Mouse (Mus musculus): ENCODE results near the gene Ndufs6. TPM values are rescaled to one million over a fixed set of nuclear protein-coding genes. Genes with fewer than 3 reads are reported as not detected.

Ndufs6 gene
- polyA plus RNA-seq, 1 experiment from 2014 or later: 369 TPM

DNA sequence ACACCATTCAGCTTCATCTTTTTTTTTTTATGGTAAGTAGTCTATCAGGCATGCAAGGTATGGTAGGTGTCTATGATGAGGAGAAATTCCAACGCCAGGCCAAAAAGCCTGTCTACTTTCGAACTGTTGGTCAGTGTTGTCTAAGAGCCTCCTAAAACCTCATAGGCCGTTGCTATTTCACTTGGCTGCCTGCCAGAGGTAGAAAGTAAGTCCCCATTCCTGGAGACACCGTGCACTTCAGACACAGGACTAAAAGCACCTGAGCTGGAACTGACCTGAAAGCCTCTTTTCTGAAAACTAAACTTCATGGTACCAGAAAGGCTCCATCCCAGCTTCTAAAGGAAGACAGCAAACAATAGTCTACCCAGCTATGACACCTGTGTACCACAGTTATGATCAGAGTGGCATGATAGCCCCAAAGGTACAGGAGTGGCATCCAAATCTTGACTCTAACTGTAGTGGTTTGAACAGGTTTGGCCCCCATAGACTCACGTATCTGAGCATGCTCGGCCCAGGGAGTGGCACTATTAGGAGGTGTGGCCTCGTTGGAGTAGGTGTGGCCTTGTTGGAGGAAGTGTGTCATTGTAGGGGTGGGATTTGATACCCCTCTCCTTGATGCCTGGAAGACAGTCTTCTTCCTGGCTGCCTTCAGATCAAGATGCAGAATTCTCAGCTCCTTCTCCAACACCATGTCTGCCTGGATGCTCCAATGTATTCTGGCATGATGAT, 19.7 kb upstream of the Ndufs6 start:
- Histone ChIP-seq H3K27me3 (ENCODE audit: control insufficient read depth, insufficient read depth, low read length) (no peaks in the 10 kb centered on the region), H3K27ac (replicated peaks; ENCODE audit: low read depth, low read length) (no peak overlapping the region), H3K36me3 (ENCODE audit: control insufficient read depth, insufficient read depth, low read length) (no peaks in the 10 kb centered on the region), H3K4me1 (ENCODE audit: control insufficient read depth, insufficient read depth, low read length) (0 out of 2 replicates have a peak, but pooled peaks cover 3% of the 10 kb centered on the region), H3K4me3 (ENCODE audit: low read depth, low read length) (no peak overlapping the region), H3K4me2 (ENCODE audit: low read depth, severe bottlenecking) (no peak overlapping the region), H3K9me3 (ENCODE audit: control insufficient read depth, low read length) (no peaks in the 10 kb centered on the region), H3K9ac (ENCODE audit: low read length) (no peak overlapping the region)
- no peak for DNase-seq (ENCODE audit: low spot score)
- no peak for ATAC-seq (ENCODE audit: insufficient number of reproducible peaks, low FRiP score, low TSS enrichment, low read depth)
- 86% methylated on average over 7 of the region's 7 CpGs for WGBS

DNA sequence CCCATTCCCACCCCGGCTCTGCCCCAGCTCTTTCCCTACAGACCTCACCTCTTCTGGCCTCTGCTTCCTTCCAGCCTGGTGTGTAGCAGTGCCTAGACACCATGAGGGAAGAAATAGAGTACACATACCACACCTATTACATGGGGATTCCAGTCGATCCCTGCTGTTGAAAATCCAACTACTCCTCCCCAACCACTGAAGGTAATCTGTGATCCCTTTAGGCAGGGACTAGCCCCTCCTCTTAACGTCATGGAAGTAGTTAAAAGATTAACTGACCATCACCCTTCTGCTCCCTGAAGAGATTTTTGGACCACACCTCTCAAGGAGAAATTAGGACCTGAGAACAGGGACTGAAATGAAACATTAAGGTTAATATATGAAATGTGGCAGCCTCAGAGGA, 18.8 kb upstream of the Ndufs6 start:
- Histone ChIP-seq H3K9ac (ENCODE audit: low read length) (no peak overlapping the region), H3K9me3 (ENCODE audit: control insufficient read depth, low read length) (no peaks in the 10 kb centered on the region), H3K4me3 (ENCODE audit: low read depth, low read length) (no peak overlapping the region), H3K27me3 (ENCODE audit: control insufficient read depth, insufficient read depth, low read length) (no peaks in the 10 kb centered on the region), H3K27ac (replicated peaks; ENCODE audit: low read depth, low read length) (no peak overlapping the region), H3K4me1 (ENCODE audit: control insufficient read depth, insufficient read depth, low read length) (0 out of 2 replicates have a peak, but pooled peaks cover 3% of the 10 kb centered on the region), H3K4me2 (ENCODE audit: low read depth, severe bottlenecking) (no peak overlapping the region), H3K36me3 (ENCODE audit: control insufficient read depth, insufficient read depth, low read length) (no peaks in the 10 kb centered on the region)
- ATAC-seq (ENCODE audit: insufficient number of reproducible peaks, low FRiP score, low TSS enrichment, low read depth) (no peak), DNase-seq (ENCODE audit: low spot score) (no peak)
- WGBS: 76% methylated on average over 3 of the region's 3 CpGs

DNA sequence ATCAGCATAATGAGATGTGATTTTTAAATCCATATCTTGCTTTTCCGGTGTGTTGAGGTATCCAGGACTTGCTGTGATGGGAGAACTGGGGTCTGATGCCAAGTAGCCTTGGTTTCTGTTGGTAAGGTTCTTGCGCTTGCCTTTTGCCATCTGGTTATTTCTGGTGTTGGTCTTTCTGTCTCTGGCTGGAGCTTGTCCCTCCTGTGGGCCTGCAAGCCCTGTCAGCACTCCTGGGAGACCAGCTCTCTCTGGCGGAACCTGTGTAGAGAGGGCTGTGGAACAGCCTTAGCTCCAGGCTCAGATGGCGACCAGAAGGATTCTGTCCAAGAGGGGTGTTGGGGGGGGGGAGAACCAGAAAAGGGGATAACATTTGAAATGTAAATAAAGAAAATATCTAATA, 18.4 kb upstream of the Ndufs6 start:
- H3K4me2 ChIP-seq (ENCODE audit: low read depth, severe bottlenecking): no peak overlapping the region
- no peaks in the 10 kb centered on the region for H3K36me3 ChIP-seq (ENCODE audit: control insufficient read depth, insufficient read depth, low read length)
- H3K27ac ChIP-seq (replicated peaks; ENCODE audit: low read depth, low read length): no peak overlapping the region
- H3K27me3 ChIP-seq (ENCODE audit: control insufficient read depth, insufficient read depth, low read length): no peaks in the 10 kb centered on the region
- H3K9me3 ChIP-seq (ENCODE audit: control insufficient read depth, low read length): no peaks in the 10 kb centered on the region
- no peak overlapping the region for H3K4me3 ChIP-seq (ENCODE audit: low read depth, low read length)
- ATAC-seq (ENCODE audit: insufficient number of reproducible peaks, low FRiP score, low TSS enrichment, low read depth) (no peak), DNase-seq (ENCODE audit: low spot score) (no peak)
- H3K9ac ChIP-seq (ENCODE audit: low read length): no peak overlapping the region
- WGBS: 91% methylated on average over 4 of the region's 4 CpGs
- H3K4me1 ChIP-seq (ENCODE audit: control insufficient read depth, insufficient read depth, low read length): 0 out of 2 replicates have a peak, but pooled peaks cover 3% of the 10 kb centered on the region

DNA sequence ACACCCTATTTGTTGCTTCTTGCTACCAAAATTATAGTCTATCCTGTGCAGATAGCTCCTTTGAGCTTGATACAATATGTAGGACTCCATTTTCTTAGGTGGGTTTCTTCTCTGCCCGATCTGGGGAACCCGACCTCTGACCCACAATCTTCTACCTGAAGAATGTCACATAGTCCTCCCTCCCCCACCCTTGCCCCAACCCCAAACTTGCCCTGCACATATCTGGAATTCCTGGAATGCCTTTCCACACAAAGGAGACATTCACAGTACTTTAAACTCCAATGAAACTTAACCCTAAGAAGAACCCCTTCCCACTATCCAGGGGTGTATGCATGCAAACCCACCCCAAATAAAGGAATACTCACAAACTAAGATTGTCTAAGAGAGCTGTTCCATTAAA, 17.8 kb upstream of the Ndufs6 start:
- WGBS: 48% methylated on average over 2 of the region's 2 CpGs
- no peak overlapping the region for H3K4me2 ChIP-seq (ENCODE audit: low read depth, severe bottlenecking)
- H3K9me3 ChIP-seq (ENCODE audit: control insufficient read depth, low read length): no peaks in the 10 kb centered on the region
- H3K4me3 ChIP-seq (ENCODE audit: low read depth, low read length): no peak overlapping the region
- H3K9ac ChIP-seq (ENCODE audit: low read length): no peak overlapping the region
- no peak overlapping the region for H3K27ac ChIP-seq (replicated peaks; ENCODE audit: low read depth, low read length)
- H3K36me3 ChIP-seq (ENCODE audit: control insufficient read depth, insufficient read depth, low read length): no peaks in the 10 kb centered on the region
- no peaks in the 10 kb centered on the region for H3K27me3 ChIP-seq (ENCODE audit: control insufficient read depth, insufficient read depth, low read length)
- ATAC-seq (ENCODE audit: insufficient number of reproducible peaks, low FRiP score, low TSS enrichment, low read depth) (no peak), DNase-seq (ENCODE audit: low spot score) (no peak)
- 0 out of 2 replicates have a peak, but pooled peaks cover 3% of the 10 kb centered on the region for H3K4me1 ChIP-seq (ENCODE audit: control insufficient read depth, insufficient read depth, low read length)

DNA sequence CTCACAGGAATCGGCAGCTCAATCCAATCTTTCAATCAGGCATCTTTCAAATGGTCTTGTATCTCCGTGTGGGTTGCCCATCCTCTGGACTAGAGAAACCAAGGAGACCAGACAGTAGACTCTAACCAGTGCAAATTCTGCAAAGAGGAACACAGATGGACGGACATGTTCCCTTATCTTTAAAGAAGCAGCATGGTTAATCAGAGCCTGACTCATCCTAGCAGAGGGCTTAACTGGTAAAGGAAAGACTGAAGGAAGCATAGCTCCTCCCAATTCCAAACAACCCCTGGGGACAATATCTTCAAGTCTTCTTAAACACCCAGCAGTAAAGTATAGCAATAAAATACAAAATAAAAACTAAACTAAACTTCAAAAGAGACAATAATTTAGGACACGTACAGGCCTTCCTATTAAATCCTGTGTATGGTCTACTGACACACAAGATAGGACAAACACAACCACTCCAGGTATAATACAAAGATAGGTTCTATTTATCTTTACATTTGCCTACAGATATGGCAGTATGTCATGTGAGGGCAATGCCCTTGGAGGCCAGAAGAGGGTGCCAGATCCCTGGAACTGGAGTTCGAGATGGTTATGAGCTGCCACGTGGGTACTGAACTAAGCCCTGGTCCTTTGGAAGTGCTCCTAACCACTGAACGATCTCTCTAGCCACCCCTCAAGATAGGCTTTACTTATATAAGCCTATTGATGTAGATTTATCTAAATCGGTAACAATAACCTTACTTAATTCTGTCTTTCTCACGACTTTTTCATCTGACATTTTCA, 17.0 kb upstream of the Ndufs6 start:
- no peaks in the 10 kb centered on the region for H3K27me3 ChIP-seq (ENCODE audit: control insufficient read depth, insufficient read depth, low read length)
- 0 out of 2 replicates have a peak, but pooled peaks cover 3% of the 10 kb centered on the region for H3K4me1 ChIP-seq (ENCODE audit: control insufficient read depth, insufficient read depth, low read length)
- no peak overlapping the region for H3K4me2 ChIP-seq (ENCODE audit: low read depth, severe bottlenecking)
- no peak for ATAC-seq (ENCODE audit: insufficient number of reproducible peaks, low FRiP score, low TSS enrichment, low read depth)
- no peaks in the 10 kb centered on the region for H3K9me3 ChIP-seq (ENCODE audit: control insufficient read depth, low read length)
- H3K9ac ChIP-seq (ENCODE audit: low read length): no peak overlapping the region
- H3K27ac ChIP-seq (replicated peaks; ENCODE audit: low read depth, low read length): no peak overlapping the region
- H3K36me3 ChIP-seq (ENCODE audit: control insufficient read depth, insufficient read depth, low read length): no peaks in the 10 kb centered on the region
- 77% methylated on average over 9 of the region's 9 CpGs for WGBS
- H3K4me3 ChIP-seq (ENCODE audit: low read depth, low read length): no peak overlapping the region
- DNase-seq (ENCODE audit: low spot score): no peak

DNA sequence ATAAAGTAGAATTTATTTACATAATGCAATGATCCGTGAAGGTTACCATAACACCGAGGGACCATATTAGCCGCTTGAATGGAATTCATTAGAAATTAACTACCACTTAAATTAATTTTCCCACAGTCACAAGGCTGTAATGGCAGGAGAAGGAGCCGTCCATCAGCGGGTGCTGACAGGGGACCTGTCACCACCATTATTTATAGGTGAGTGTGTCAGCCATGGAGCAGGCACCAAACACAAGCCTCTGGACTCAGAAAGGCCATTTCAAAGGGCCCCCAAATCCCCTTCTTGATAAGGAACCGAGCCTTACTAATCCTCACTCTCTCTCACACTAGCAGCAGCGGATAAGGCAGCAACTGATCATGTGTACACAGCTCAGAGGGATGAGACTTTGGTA, 8.4 kb upstream of the Ndufs6 start:
- Histone ChIP-seq H3K36me3 (ENCODE audit: control insufficient read depth, insufficient read depth, low read length) (no peaks in the 10 kb centered on the region), H3K9me3 (ENCODE audit: control insufficient read depth, low read length) (no peaks in the 10 kb centered on the region), H3K27me3 (ENCODE audit: control insufficient read depth, insufficient read depth, low read length) (no peaks in the 10 kb centered on the region), H3K9ac (ENCODE audit: low read length) (no peak overlapping the region), H3K4me2 (ENCODE audit: low read depth, severe bottlenecking) (no peak overlapping the region), H3K27ac (replicated peaks; ENCODE audit: low read depth, low read length) (no peak overlapping the region), H3K4me3 (ENCODE audit: low read depth, low read length) (no peak overlapping the region), H3K4me1 (ENCODE audit: control insufficient read depth, insufficient read depth, low read length) (peaks cover 1% of the 10 kb centered on the region; the same call in 1 of the 2 replicates)
- WGBS: 26% methylated on average over 7 of the region's 7 CpGs
- ATAC-seq (ENCODE audit: insufficient number of reproducible peaks, low FRiP score, low TSS enrichment, low read depth) (no peak), DNase-seq (ENCODE audit: low spot score) (peak; percentile 45)

DNA sequence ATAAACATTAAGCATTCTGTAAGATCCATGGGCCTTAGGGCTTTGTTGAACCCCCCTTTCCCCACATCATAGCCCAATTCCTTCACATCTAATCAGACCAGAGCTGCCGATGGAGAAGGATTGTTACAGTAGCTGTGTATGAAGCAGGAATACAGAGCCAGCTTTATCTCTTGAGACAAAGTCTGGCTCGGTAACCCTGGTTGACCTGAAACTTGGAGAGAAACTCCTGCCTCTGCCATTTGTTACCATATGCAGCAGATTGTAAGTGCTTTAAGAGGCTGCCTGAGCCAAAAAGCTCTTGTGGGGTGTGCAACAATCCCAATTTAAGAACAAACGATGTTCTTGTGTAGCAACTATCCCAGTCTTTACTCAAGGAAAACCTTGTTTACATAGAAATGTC, 3.4 kb upstream of the Ndufs6 start:
- Histone ChIP-seq H3K9me3 (ENCODE audit: control insufficient read depth, low read length) (no peaks in the 10 kb centered on the region), H3K4me2 (ENCODE audit: low read depth, severe bottlenecking) (peak overlapping the region; percentile 94), H3K36me3 (ENCODE audit: control insufficient read depth, insufficient read depth, low read length) (no peaks in the 10 kb centered on the region), H3K27ac (replicated peaks; ENCODE audit: low read depth, low read length) (no peak overlapping the region), H3K4me3 (ENCODE audit: low read depth, low read length) (peak overlapping the region; percentile 67), H3K27me3 (ENCODE audit: control insufficient read depth, insufficient read depth, low read length) (no peaks in the 10 kb centered on the region), H3K4me1 (ENCODE audit: control insufficient read depth, insufficient read depth, low read length) (peaks cover 9% of the 10 kb centered on the region; the same call in 1 of the 2 replicates), H3K9ac (ENCODE audit: low read length) (peak overlapping the region; percentile 81)
- DNase-seq (ENCODE audit: low spot score) (no peak), ATAC-seq (ENCODE audit: insufficient number of reproducible peaks, low FRiP score, low TSS enrichment, low read depth) (no peak)
- WGBS: 78% methylated on average over 3 of the region's 3 CpGs

DNA sequence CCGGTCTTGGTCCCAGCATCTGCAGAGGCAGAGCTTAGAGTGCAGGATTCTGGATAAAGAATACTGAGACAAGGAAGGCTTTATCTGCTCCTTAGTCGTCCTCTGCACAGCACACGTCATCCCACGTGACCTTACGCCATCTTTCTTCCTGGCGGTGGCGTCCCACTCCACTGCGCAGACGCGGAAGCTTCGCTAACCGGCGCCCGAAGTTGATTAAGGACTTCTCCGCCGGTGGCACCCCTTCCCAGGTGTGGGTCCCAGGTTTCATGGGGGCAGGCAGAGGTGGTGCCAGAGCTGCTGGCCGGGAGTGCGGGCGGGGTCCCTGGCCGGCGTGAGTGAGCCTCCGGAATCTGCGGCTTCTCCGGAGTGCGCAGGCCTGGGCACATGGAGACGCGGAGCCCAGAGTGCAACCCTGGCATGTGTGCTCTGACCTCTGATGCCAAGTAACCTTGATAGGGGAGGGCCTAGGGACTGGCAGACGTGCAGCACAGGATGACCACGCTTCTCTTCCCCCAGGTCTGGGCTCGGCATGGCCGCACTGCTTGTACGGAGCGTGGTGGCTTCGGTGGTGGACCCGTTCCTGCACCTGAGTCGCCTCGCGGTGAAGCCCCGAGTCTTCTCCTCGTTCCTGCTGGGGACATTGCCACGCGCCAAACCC, 2.6 kb upstream of the Ndufs6 start:
- Histone ChIP-seq H3K9me3 (ENCODE audit: control insufficient read depth, low read length) (no peaks in the 10 kb centered on the region), H3K4me3 (ENCODE audit: low read depth, low read length) (peak overlapping the region; percentile 67), H3K27ac (replicated peaks; ENCODE audit: low read depth, low read length) (no peak overlapping the region), H3K9ac (ENCODE audit: low read length) (peak overlapping the region; percentile 81), H3K4me2 (ENCODE audit: low read depth, severe bottlenecking) (peak overlapping the region; percentile 94), H3K36me3 (ENCODE audit: control insufficient read depth, insufficient read depth, low read length) (no peaks in the 10 kb centered on the region), H3K27me3 (ENCODE audit: control insufficient read depth, insufficient read depth, low read length) (no peaks in the 10 kb centered on the region), H3K4me1 (ENCODE audit: control insufficient read depth, insufficient read depth, low read length) (peaks cover 9% of the 10 kb centered on the region; the same call in 1 of the 2 replicates)
- WGBS: under 1% methylated on average over 42 of the region's 42 CpGs
- peak; percentile 85 for ATAC-seq (ENCODE audit: insufficient number of reproducible peaks, low FRiP score, low TSS enrichment, low read depth)
- DNase-seq (ENCODE audit: low spot score): peak; percentile 85

Data from limb, embryonic 11.5 days (tissue).